Mouse (Mus musculus): ENCODE measurements at regions not wholly inside any gene's neighbourhood (a gene's known extent, or its start where the extent isn't known, plus 50 kb on each side); places are given as distances from the start of the nearest gene placed in this dataset.

DNA sequence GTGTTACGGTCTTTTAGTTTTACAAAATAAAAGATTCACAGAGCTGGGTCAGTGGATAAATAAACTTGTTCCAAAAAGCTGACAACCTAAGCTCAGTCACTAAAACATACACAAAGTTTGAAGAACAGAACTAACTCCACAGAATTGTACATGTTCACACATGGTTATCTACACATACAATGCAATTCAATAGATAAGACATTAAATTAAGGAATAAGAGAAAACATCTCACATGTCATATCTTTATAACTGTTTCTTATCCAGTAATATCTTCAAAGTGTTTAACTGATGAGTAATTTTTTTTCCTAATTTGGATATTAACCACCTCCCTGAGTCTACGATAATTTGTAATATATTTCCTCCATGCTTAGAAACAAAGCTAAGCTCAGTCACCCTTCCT, 625.5 kb downstream of the Kcnj2 start:
- no peak for TF ChIP-seq CTCF (IDR thresholded peaks at IDR 0.05; ENCODE audit: extremely low read depth, insufficient read depth, insufficient read length, insufficient replicate concordance)
- TF ChIP-seq POLR2A (IDR thresholded peaks at IDR 0.05; ENCODE audit: low read depth, low read length), result no peak

Data from spleen, adult 2 months (tissue).